Mouse (Mus musculus) hindbrain, embryonic 14.5 days (tissue): ENCODE results near the gene Sars2. TPM values are rescaled to one million over a fixed set of nuclear protein-coding genes. Genes with fewer than 3 reads are reported as not detected.

ENCODE experiments used
- ATAC-seq: fragments of 200-750 bp; cut with Nextera tagmentation; 2 replicates; pipeline ENCODE4 v1.8.0; 2017; ENCODE audit warnings: moderate number of reproducible peaks, mild to moderate bottlenecking, moderate TSS enrichment, moderate library complexity; ENCODE audit not compliant: low FRiP score
- DNase-seq: peaks from one replicate; pipeline ENCODE4 v3.0.0-alpha.2; 2015; ENCODE audit warnings: low spot score
- H3K27ac ChIP-seq: fragments of 300-500 bp; sonication (generic); 2 replicates; pipeline ENCODE4 v1.5.1; 2014; ENCODE audit warnings: mild to moderate bottlenecking, moderate library complexity
- H3K27me3 ChIP-seq: fragments of 300-500 bp; sonication (generic); 2 replicates; pipeline ENCODE4 v1.6.1; 2014; ENCODE audit warnings: mild to moderate bottlenecking, low read length, mixed read lengths; ENCODE audit not compliant: control insufficient read depth, insufficient read depth
- H3K36me3 ChIP-seq: fragments of 300-500 bp; sonication (generic); replicated peaks from 2 replicates; pipeline ENCODE4 v1.6.1; 2014; ENCODE audit not compliant: control insufficient read depth, insufficient read depth
- H3K4me1 ChIP-seq: fragments of 300-500 bp; sonication (generic); replicated peaks from 2 replicates; pipeline ENCODE4 v1.6.1; 2014; ENCODE audit warnings: antibody characterized with exemption, low read length, mixed read lengths; ENCODE audit not compliant: control insufficient read depth, insufficient read depth
- H3K4me2 ChIP-seq: fragments of 300-500 bp; sonication (generic); replicated peaks from 2 replicates; pipeline ENCODE4 v1.6.1; 2014; ENCODE audit warnings: mild to moderate bottlenecking, moderate library complexity
- H3K4me3 ChIP-seq: fragments of 300-500 bp; sonication (generic); replicated peaks from 2 replicates; pipeline ENCODE4 v1.5.1; 2014; ENCODE audit warnings: mild to moderate bottlenecking, low read length
- H3K9ac ChIP-seq: fragments of 300-500 bp; sonication (generic); 2 replicates; pipeline ENCODE4 v1.6.1; 2014
- H3K9me3 ChIP-seq: fragments of 300-500 bp; sonication (generic); 2 replicates; pipeline ENCODE4 v1.6.1; 2016; ENCODE audit warnings: low read length; ENCODE audit not compliant: control insufficient read depth
- WGBS: fragments of 180-500 bp; shearing (Covaris S2); extraction: QIAGEN DNeasy Blood & Tissue Kit; methylation state at CpG from one replicate; pipeline ENCODE4 v1.1.7; 2014; 5-methylcytosine and 5-hydroxymethylcytosine counted together
- polyA plus RNA-seq: library from polyadenylated mRNA; unstranded; fragments of >200 nt; fragmentation: Nextera tagmentation; extraction: Ambion mirVana; gene quantifications from 2 replicates; pipeline ENCODE4 v1.2.1, GENCODE M21; 2014

Gene Sars2
- polyA plus RNA-seq, 1 experiment from 2014 or later: 16.6 TPM

DNA sequence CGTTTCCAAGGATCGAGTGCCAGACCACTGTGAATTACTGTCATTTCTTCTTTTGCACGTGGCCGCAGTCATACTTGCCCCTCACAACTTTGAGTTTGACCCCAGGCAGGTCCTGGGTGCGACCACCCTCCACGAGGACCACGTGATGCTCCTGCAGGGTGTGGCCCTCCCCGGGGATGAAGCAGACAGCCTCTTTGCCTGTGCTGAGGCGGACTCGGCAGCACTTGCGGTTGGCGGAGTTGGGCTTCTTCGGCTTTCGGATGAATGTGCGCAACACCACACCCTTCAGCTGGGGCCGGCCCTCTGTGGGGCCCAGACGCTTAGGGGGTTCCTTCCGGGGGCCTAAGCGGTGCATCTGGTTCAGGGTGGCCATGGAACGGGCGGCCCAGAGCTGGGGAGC, 2.0 kb upstream of the Sars2 start:
- Histone ChIP-seq H3K27me3 (no peaks in the 10 kb centered on the region), H3K4me2 (no peak overlapping the region), H3K27ac (no peak overlapping the region), H3K36me3 (peaks cover 17% of the 10 kb centered on the region), H3K9me3 (no peaks in the 10 kb centered on the region), H3K4me3 (no peak overlapping the region), H3K9ac (no peak overlapping the region), H3K4me1 (peaks cover 11% of the 10 kb centered on the region)
- DNase-seq (no peak), ATAC-seq (no peak)
- 94% methylated on average over 21 of the region's 21 CpGs for WGBS

DNA sequence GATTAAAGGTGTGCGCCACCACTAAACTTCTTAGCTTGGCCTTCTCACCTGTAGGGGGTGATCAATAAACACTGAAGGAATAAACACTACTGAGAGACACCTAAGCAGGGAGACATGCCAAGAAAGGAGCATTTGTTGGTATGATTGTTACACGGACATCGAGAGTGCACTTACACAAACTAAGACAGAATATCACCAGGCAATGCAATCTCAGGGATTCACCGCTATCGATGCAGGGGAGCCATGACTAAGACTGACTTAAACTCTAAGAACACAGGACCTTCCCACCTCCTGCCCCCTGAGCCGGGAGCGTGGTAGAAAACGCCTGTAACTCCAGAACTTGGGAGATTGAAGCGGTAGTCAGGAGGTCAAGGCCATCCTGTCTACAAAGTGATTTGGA, 843 bp upstream of the Sars2 start:
- H3K9ac ChIP-seq: peak overlapping the region; percentile 58
- ATAC-seq (no peak), DNase-seq (no peak)
- H3K4me3 ChIP-seq: peak overlapping the region; percentile 61
- H3K27me3 ChIP-seq: no peaks in the 10 kb centered on the region
- peaks cover 11% of the 10 kb centered on the region for H3K4me1 ChIP-seq
- WGBS: 47% methylated on average over 9 of the region's 9 CpGs
- peak overlapping the region; percentile 65 for H3K4me2 ChIP-seq
- H3K9me3 ChIP-seq: no peaks in the 10 kb centered on the region
- H3K36me3 ChIP-seq: peaks cover 24% of the 10 kb centered on the region
- no peak overlapping the region for H3K27ac ChIP-seq

DNA sequence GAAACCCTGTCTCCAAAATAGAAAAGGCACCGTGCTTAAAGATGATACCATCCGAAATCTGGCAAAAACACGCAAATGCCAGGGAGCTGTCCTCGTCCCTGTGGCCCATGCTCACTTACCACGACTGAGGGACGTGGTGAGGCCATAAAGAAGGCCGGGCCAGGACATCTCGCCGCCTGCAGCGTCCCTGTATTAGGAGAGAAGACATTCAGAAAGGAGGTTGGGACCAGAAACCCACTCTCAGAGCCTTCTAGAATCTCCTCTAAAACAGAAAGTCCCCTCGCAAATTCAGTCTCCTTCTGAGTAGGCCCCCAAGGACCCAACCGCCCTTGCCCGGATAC, 454 bp upstream of the Sars2 start:
- DNase-seq (no peak), ATAC-seq (peak; percentile 6; the same call in 1 of the 2 replicates)
- H3K4me3 ChIP-seq: peak overlapping the region; percentile 61
- H3K36me3 ChIP-seq: peaks cover 25% of the 10 kb centered on the region
- peak overlapping the region; percentile 65 for H3K4me2 ChIP-seq
- no peaks in the 10 kb centered on the region for H3K27me3 ChIP-seq
- no peaks in the 10 kb centered on the region for H3K9me3 ChIP-seq
- 0 out of 2 replicates have a peak overlapping the region, but pooled peaks have one; percentile 3 for H3K27ac ChIP-seq
- peaks cover 11% of the 10 kb centered on the region for H3K4me1 ChIP-seq
- peak overlapping the region; percentile 58 for H3K9ac ChIP-seq
- 3% methylated on average over 13 of the region's 13 CpGs for WGBS

DNA sequence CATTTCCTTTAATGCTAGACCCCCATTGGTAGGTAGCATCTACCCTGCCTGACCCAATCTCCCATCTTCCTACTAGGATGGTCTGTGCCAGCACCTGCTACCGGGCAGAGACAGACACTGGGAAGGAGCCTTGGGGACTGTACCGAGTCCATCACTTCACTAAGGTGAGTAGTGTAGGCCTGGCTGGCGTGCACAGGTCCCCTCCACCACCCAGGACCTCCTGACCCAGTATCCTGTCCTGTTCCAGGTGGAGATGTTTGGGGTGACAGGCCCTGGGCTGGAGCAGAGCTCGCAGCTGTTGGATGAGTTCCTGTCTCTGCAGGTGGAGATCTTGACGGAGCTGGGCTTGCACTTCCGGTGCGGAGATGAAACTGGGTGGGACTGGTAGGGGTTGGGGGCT, 8.1 kb downstream of the Sars2 start:
- Histone ChIP-seq H3K4me2 (no peak overlapping the region), H3K4me1 (no peaks in the 10 kb centered on the region), H3K27me3 (no peaks in the 10 kb centered on the region), H3K36me3 (peaks cover 21% of the 10 kb centered on the region), H3K27ac (no peak overlapping the region), H3K9me3 (no peaks in the 10 kb centered on the region), H3K9ac (no peak overlapping the region), H3K4me3 (no peak overlapping the region)
- WGBS: 97% methylated on average over 7 of the region's 7 CpGs
- ATAC-seq (no peak), DNase-seq (no peak)

DNA sequence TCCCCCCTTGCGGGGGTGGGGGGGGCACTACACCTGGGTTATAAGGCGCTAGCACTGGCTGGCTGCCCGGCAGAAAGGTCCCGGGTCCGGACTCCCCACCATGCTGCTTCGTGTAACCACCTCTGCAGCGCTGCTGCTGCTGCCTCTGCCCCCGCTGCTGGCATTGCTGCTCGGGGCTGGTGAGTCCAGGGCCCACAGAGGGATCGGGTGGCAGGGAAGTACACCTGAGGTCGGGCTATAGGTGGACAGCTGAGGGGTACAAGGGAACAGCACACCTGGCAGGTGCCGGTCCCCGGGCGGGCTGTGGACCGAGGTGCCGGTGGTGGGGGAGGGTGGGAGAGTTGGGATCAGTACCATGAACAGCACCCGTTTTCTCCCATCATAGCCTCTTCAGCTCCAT, 14.3 kb downstream of the Sars2 start, which contains the start of gene Ccer2:
Gene Ccer2 (plus strand): TSS at position 96 of the 400 bp plus-strand sequence.
- 4% methylated on average over 17 of the region's 17 CpGs for WGBS
- H3K4me3 ChIP-seq: 0 out of 2 replicates have a peak within 1 kb of the TSS, but pooled peaks have one; percentile 10
- peaks cover 34% of the 10 kb centered on the region for H3K36me3 ChIP-seq
- DNase-seq: no peak
- no peaks in the 10 kb centered on the region for H3K27me3 ChIP-seq
- ATAC-seq: peak; percentile 44; the same call in 1 of the 2 replicates
- peaks cover 5% of the 10 kb centered on the region for H3K4me1 ChIP-seq
- no peak within 1 kb of the TSS for H3K27ac ChIP-seq
- H3K9me3 ChIP-seq: no peaks in the 10 kb centered on the region
- H3K4me2 ChIP-seq: peak within 1 kb of the TSS; percentile 45
- peak within 1 kb of the TSS; percentile 7; the same call in 1 of the 2 replicates for H3K9ac ChIP-seq

DNA sequence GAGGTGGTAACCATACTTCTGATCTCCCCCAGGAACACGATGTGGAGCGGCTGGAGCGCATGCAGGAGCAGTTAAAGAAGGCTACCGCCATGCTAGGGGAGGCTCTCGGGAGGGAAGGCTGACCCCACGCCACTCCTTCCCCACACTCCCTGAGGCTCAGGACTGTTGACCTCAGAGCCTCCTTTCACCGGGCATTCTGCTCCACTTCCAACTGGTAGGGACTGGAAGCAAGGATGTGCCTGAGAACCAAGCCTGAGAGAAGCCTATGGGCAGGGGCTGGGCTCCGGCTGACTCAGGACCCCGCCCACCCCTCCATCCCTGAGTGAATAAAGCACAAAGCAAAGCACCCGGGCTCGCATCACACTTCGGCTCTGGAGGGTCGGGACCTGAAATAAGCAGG, 16.8 kb downstream of the Sars2 start:
- H3K36me3 ChIP-seq: peaks cover 50% of the 10 kb centered on the region

DNA sequence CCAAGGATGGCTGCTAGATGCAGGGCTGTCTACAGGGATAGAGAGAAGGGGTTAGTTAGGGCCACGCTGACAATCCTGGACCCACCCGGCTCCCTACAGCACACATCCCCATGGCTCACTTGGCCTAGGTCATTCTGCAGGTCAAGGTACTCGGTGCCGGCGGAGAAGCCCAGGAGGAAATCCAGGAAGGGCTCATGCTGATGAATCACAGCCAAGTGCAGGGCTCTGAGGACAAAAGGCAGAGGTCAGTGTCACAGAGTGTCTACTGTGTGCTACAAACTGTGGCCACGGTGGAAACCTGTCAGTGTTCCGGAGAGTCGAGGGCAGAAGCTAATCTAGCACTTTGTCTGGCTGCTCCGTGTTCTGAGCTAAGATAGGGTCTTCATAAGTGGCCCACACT, 20.1 kb downstream of the Sars2 start:
- Histone ChIP-seq H3K4me1 (peaks cover 12% of the 10 kb centered on the region), H3K9me3 (no peaks in the 10 kb centered on the region), H3K4me3 (no peak overlapping the region), H3K9ac (no peak overlapping the region), H3K27ac (no peak overlapping the region), H3K4me2 (no peak overlapping the region), H3K36me3 (peaks cover 49% of the 10 kb centered on the region), H3K27me3 (no peaks in the 10 kb centered on the region)
- 92% methylated on average over 9 of the region's 9 CpGs for WGBS
- DNase-seq (no peak), ATAC-seq (no peak)

More for the DNA sequence above, 16.8 kb downstream of the Sars2 start:
- no peak for DNase-seq
- no peak overlapping the region for H3K9ac ChIP-seq
- H3K27ac ChIP-seq: no peak overlapping the region
- peaks cover 5% of the 10 kb centered on the region for H3K4me1 ChIP-seq
- no peaks in the 10 kb centered on the region for H3K27me3 ChIP-seq
- no peaks in the 10 kb centered on the region for H3K9me3 ChIP-seq
- no peak overlapping the region for H3K4me2 ChIP-seq
- ATAC-seq: no peak
- WGBS: 80% methylated on average over 13 of the region's 13 CpGs
- H3K4me3 ChIP-seq: no peak overlapping the region

DNA sequence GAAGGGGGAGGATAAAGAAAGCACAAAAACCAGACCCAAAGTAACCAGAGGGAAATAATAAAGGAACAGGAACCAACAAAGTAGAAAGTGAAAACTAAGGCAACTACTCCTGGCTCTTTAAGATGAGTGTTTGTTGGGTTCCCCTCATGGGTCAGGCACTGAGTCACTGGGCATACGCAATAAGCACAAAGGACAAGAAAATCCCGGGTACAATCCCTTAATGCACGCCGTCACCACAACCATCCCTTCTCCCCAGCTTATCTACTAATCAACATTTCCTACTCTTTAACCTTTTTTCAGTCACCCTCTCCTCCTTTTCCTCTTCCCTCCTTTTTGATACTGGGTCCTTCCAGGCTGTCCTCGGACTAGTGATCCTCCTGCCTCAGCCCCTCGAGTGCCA, 23.4 kb downstream of the Sars2 start:
- 86% methylated on average over 6 of the region's 6 CpGs for WGBS
- Histone ChIP-seq H3K4me3 (peak overlapping the region; percentile 64; the same call in 1 of the 2 replicates), H3K9me3 (no peaks in the 10 kb centered on the region), H3K4me2 (peak overlapping the region; percentile 58; the same call in 1 of the 2 replicates), H3K36me3 (peaks cover 31% of the 10 kb centered on the region), H3K27ac (no peak overlapping the region), H3K4me1 (peaks cover 26% of the 10 kb centered on the region), H3K9ac (peak overlapping the region; percentile 71; the same call in 1 of the 2 replicates), H3K27me3 (no peaks in the 10 kb centered on the region)
- ATAC-seq: no peak
- DNase-seq: no peak

DNA sequence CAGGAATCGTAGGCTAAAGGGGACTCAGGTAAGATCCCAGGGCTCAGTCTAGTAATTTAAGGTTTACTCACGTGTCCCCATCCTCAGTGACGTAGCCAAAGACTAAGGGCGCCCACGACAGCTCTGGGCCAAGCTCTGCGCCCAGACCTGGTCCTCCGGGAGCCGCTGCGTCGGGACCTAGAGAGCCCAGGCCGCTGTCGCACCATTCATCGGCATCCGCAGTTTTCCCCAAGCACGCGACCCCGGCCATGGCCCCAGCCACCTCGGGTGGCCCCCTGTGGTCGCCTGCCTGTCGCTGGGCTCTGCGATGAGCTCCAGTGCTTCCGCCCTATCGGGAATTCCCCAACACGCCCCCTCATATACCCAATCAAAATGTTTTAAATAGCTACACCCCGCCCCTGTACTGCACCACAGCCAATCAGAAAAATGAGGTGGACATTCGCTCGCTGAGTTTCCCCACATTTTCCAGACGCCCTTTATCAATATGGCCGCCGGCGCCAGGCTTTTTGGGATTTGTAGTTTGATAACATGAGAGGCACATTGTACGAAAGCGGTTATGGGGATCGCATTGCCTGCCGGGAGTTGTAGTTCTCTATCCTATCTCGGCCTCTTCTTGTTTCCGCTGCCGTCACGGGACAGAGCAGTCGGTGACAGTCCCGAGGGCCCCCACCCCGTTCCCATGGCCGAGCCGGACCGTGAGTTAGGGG, 24.5 kb downstream of the Sars2 start, which contains the start of gene Sirt2:
Gene Sirt2 (plus strand): TSS at position 563 of the 707 bp plus-strand sequence.
- H3K27me3 ChIP-seq: no peaks in the 10 kb centered on the region
- peak; percentile 98 for ATAC-seq
- H3K9me3 ChIP-seq: no peaks in the 10 kb centered on the region
- peak; percentile 98 for DNase-seq
- H3K36me3 ChIP-seq: peaks cover 20% of the 10 kb centered on the region
- H3K9ac ChIP-seq: peak within 1 kb of the TSS; percentile 75
- H3K4me3 ChIP-seq: peak within 1 kb of the TSS; percentile 64
- peak within 1 kb of the TSS; percentile 74 for H3K4me2 ChIP-seq
- H3K27ac ChIP-seq: peak within 1 kb of the TSS; percentile 15; the same call in 1 of the 2 replicates
- peaks cover 26% of the 10 kb centered on the region for H3K4me1 ChIP-seq
- WGBS: under 1% methylated on average over 45 of the region's 45 CpGs
